Mouse (Mus musculus) regulatory T cell (primary cell): Measurements from ENCODE around the gene Stap1.

Source experiments
- in situ Hi-C: fragments of 300-600 bp; cut with MboI, MseI; formaldehyde crosslinking; loops from one replicate; pipeline ENCODE4 v1.15.1; 2025; ENCODE audit warnings: high pct_unique_total_duplicates

Gene Stap1

DNA sequence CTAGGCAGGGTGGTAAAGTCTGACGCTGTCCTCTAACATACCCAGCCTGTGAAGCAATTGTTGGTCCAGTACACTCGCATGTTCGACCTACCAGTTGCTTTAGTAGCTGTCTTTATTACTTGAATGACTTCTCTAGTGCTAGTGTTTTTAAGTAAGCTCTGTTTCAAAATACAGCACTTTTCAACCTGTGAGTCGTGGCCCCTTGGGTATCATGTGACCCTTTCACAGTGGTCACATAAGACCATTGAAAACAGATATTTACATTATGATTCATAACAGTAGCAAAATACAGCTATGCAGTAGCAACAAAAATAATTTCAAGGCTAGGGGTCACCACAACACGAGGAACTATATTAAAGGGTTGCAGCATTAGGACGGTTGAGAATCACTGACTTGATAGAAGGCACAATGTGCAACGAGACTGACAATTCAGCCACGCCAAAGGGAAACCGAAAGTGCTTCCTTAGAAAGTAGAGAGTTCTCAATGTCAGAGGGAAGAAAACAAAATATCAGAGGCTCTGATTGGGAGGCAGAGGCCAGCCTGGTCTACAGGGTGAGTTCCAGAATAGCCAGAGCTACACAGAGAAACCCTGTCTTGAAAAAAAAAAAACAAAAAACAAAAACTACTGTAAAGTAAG lies 47.0 kb downstream of the Stap1 start:
- in situ Hi-C loops: no loop called here

DNA sequence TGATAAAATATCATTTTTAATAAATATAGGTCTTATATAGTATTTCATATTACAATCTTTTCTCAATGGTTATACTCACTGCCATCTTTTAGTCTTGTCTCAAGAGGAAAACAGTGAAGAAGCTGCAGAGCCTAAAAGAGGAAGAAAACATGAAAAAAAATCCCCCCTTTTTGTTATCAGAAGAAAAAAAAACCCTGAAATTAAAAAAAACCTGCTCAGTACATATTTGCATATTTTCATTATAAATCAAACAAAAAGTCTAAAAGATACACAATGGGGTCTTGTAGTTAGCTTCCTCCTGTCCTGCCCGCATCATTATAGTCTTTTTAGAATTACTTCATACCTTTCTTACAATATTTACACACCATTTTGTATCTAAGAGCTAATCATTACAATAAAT lies 57.2 kb downstream of the Stap1 start:
- in situ Hi-C loops: no loop called here

DNA sequence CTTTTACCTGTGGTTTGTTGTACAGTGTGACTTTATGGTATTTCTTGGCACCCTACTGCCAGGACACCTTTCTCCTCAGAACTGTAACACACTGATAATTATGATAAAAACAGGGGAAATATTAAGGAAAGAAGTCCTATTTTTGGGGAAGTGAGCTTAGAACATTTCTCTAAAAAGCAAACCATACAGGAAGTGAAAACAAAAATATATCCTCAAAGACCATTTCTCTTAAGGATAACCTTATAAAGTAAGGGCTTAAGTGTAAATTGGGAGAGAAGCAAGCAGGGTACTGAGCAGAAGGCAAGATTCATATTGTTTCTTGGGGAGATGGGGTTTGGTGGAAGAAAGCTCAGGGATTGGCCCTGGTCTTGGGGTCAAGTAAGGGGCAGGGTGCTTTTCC lies 58.3 kb downstream of the Stap1 start:
- in situ Hi-C loops: no loop called here
